Comparison of ENCODE assay signal across 24 mouse cellular contexts in the genomic region with DNA sequence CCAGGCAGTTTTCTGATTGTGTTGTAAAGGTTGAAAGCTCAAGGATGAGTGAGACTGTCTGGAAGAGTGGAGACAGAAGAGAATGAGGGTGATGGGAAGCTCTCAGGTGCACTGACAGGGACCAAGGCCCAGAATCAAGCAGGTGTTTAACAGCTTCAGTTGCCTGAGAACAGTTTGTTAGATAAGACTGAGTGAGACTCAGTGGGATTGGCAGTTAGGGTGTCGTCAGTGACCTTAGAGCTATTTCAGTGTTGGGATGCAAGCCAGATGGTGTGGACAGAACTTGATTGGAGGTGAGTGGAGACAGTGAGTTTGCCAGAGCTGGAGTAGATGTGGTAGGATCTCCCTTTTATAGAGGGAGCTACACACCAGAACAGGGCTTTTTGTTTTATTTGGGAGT. TPM values are rescaled to one million over a fixed set of nuclear protein-coding genes. Genes with fewer than 3 reads are reported as not detected.
DNase-seq lines count a peak whose midpoint lies in the region; ATAC-seq and TF ChIP-seq lines count a peak whose summit lies in the region.
"Had no signal": no experiment of that assay in that cellular context is flagged by ENCODE, and none has a peak within 500 bp of the region (broad histone marks: within the 10 kb centered on the region; RNA-seq: fewer than 3 reads in every experiment).

No protein-coding gene starts in this region.

- peak overlapping the region; percentile 41; the same call in 1 of the 2 replicates for H3K27ac ChIP-seq in heart, adult 2 months
- H3K27ac ChIP-seq in heart, embryonic 12.5 days (ENCODE audit: poor library complexity, severe bottlenecking) = no peak overlapping the region
- H3K27ac ChIP-seq in liver, postnatal 0 days (ENCODE audit: low read depth) = no peak overlapping the region
- H3K27ac ChIP-seq: embryonic facial prominence, embryonic 13.5 days; forebrain, embryonic 13.5 days; hindbrain, embryonic 13.5 days; kidney, embryonic 15.5 days; limb, embryonic 13.5 days; midbrain, embryonic 12.5 days; neural tube, embryonic 15.5 days; stomach, postnatal 0 days had no signal

- peaks cover 5% of the 10 kb centered on the region for H3K36me3 ChIP-seq in heart, adult 2 months (ENCODE audit: control insufficient read depth, insufficient read depth, low read length)
- peaks cover 95% of the 10 kb centered on the region for H3K36me3 ChIP-seq in heart, embryonic 12.5 days
- peaks cover 95% of the 10 kb centered on the region for H3K36me3 ChIP-seq in liver, postnatal 0 days (replicated peaks; ENCODE audit: insufficient read depth, low read length)

- 26% methylated on average over 1 of the region's 1 CpGs for WGBS in heart, adult 2 months
- WGBS in heart, embryonic 12.5 days = 36% methylated on average over 1 of the region's 1 CpGs
- 38% methylated on average over 1 of the region's 1 CpGs for WGBS in liver, postnatal 0 days (ENCODE audit: insufficient replicate concordance)

- H3K27me3 ChIP-seq in heart, adult 2 months (ENCODE audit: control insufficient read depth, insufficient read depth, low read length) = no peaks in the 10 kb centered on the region
- H3K27me3 ChIP-seq in heart, embryonic 12.5 days (replicated peaks) = no peaks in the 10 kb centered on the region
- H3K27me3 ChIP-seq in liver, postnatal 0 days (ENCODE audit: insufficient read depth, low read length) = no peaks in the 10 kb centered on the region
- H3K27me3 ChIP-seq: embryonic facial prominence, embryonic 13.5 days; forebrain, embryonic 13.5 days; hindbrain, embryonic 13.5 days; kidney, embryonic 15.5 days; limb, embryonic 13.5 days; midbrain, embryonic 12.5 days; neural tube, embryonic 15.5 days had no signal

- intact Hi-C loops in heart, adult 2 months (cut with DNase I) = no loop called here
- intact Hi-C loops in left cerebral cortex, postnatal 25 days (cut with DNase I) = no loop called here

- no peak for TF ChIP-seq CTCF in heart, adult 2 months (IDR thresholded peaks at IDR 0.05)
- no peak for TF ChIP-seq CTCF in liver, postnatal 0 days (IDR thresholded peaks at IDR 0.05; ENCODE audit: low read depth)

- H3K9ac ChIP-seq in heart, adult 2 months (ENCODE audit: low read depth, low read length) = no peak overlapping the region
- H3K9ac ChIP-seq in heart, embryonic 12.5 days = no peak overlapping the region
- H3K9ac ChIP-seq in liver, postnatal 0 days (replicated peaks) = no peak overlapping the region
- H3K9ac ChIP-seq: embryonic facial prominence, embryonic 13.5 days; forebrain, embryonic 13.5 days; hindbrain, embryonic 13.5 days; kidney, embryonic 15.5 days; limb, embryonic 13.5 days; midbrain, embryonic 12.5 days; neural tube, embryonic 15.5 days had no signal

- peak; percentile 50 for DNase-seq in adrenal gland, postnatal 10 days
- DNase-seq in adrenal gland, adult 18-20 months (ENCODE audit: low spot score in 2 of 2) = no peak
- DNase-seq in heart, adult 2 months = peak in 1 of 2 experiments; percentile 51
- DNase-seq in adipocyte (ENCODE audit: low spot score) = peak; percentile 58
- no peak for DNase-seq in liver, postnatal 0 days
- DNase-seq in left cerebral cortex, postnatal 25 days (ENCODE audit: low spot score in 2 of 2) = no peak
- DNase-seq: cerebellum, adult 2 months; cerebellum, postnatal 25 days; gastrocnemius, postnatal 10 days; kidney, adult 11 months; kidney, postnatal 4 days; lung, postnatal 10 days; thymus, adult 2 months; thymus, postnatal 4 days had no signal

- TF ChIP-seq POLR2A in heart, adult 2 months (IDR thresholded peaks at IDR 0.05; ENCODE audit: insufficient read depth, low read depth, low read length) = no peak

- TF ChIP-seq EP300 in heart, adult 2 months (IDR thresholded peaks at IDR 0.05; ENCODE audit: insufficient read depth, low read depth, low read length) = 0 out of 2 replicates have a peak, but pooled peaks have one; percentile 35
- no peak for TF ChIP-seq EP300 in liver, postnatal 0 days (IDR thresholded peaks at IDR 0.05; ENCODE audit: low read depth)

- H3K4me1 ChIP-seq in heart, adult 2 months (ENCODE audit: control insufficient read depth, insufficient read depth, low read length) = no peaks in the 10 kb centered on the region; the same call in 1 of the 2 replicates
- H3K4me1 ChIP-seq in heart, embryonic 12.5 days (replicated peaks) = no peaks in the 10 kb centered on the region
- no peaks in the 10 kb centered on the region; the same call in 1 of the 2 replicates for H3K4me1 ChIP-seq in liver, postnatal 0 days (ENCODE audit: insufficient read depth)
- H3K4me1 ChIP-seq: embryonic facial prominence, embryonic 13.5 days; forebrain, embryonic 13.5 days; hindbrain, embryonic 13.5 days; kidney, embryonic 15.5 days; limb, embryonic 13.5 days; midbrain, embryonic 12.5 days; neural tube, embryonic 15.5 days had no signal

- ATAC-seq in heart, embryonic 12.5 days (ENCODE audit: insufficient number of reproducible peaks, low FRiP score) = no peak
- peak; percentile 63 for ATAC-seq in liver, postnatal 0 days
- ATAC-seq: forebrain, embryonic 13.5 days had no signal

- H3K4me2 ChIP-seq in heart, embryonic 12.5 days = no peak overlapping the region
- H3K4me2 ChIP-seq in liver, postnatal 0 days (ENCODE audit: low read depth, low read length) = no peak overlapping the region
- H3K4me2 ChIP-seq: embryonic facial prominence, embryonic 13.5 days; forebrain, embryonic 13.5 days; hindbrain, embryonic 13.5 days; kidney, embryonic 15.5 days; limb, embryonic 13.5 days; midbrain, embryonic 12.5 days; neural tube, embryonic 15.5 days had no signal

- H3K4me3 ChIP-seq in heart, adult 2 months = no peak overlapping the region
- no peak overlapping the region for H3K4me3 ChIP-seq in heart, embryonic 12.5 days
- H3K4me3 ChIP-seq in liver, postnatal 0 days (ENCODE audit: low read depth, low read length) = no peak overlapping the region
- H3K4me3 ChIP-seq: embryonic facial prominence, embryonic 13.5 days; erythroblast, embryonic 14.5 days; forebrain, embryonic 13.5 days; hindbrain, embryonic 13.5 days; kidney, embryonic 15.5 days; limb, embryonic 13.5 days; midbrain, embryonic 12.5 days; neural tube, embryonic 15.5 days had no signal

- H3K9me3 ChIP-seq in heart, embryonic 12.5 days (replicated peaks) = no peaks in the 10 kb centered on the region
- H3K9me3 ChIP-seq in liver, postnatal 0 days (ENCODE audit: low read length) = no peaks in the 10 kb centered on the region
- H3K9me3 ChIP-seq: embryonic facial prominence, embryonic 13.5 days; forebrain, embryonic 13.5 days; hindbrain, embryonic 13.5 days; kidney, embryonic 15.5 days; limb, embryonic 13.5 days; midbrain, embryonic 12.5 days; neural tube, embryonic 15.5 days had no signal

- H3K79me2 ChIP-seq in heart, adult 2 months (replicated peaks; ENCODE audit: control insufficient read depth, insufficient read depth, low read length) = no peaks in the 10 kb centered on the region

RNA-seq across cellular contexts. Expression of a gene that starts 11.5 kb away (rescaled TPM):
- total RNA-seq in adrenal gland, postnatal 10 days (2021) = 100 to 1,000 TPM; 112 to 130 TPM
- total RNA-seq in adrenal gland, adult 18-20 months (2021) = 100 to 1,000 TPM; 118 to 147 TPM
- 10 to 100 TPM; 84.4 to 93.2 TPM for total RNA-seq in heart, adult 2 months (2021)
- 49.0 and 86.5 TPM in 2 replicates for polyA plus RNA-seq in heart, adult 2 months (2012; rRNA removed)
- 41.3 and 42.7 TPM in 2 replicates for polyA plus RNA-seq in heart, embryonic 12.5 days (2016; fragmentation: Nextera tagmentation; extraction: Ambion mirVana)
- polyA plus RNA-seq in liver, postnatal 0 days (2015; fragmentation: Nextera tagmentation; extraction: Ambion mirVana) = 12.1 and 13.9 TPM in 2 replicates
- total RNA-seq in left cerebral cortex, postnatal 25 days (2021) = 100 to 1,000 TPM; 120 to 127 TPM

RNA-seq across cellular contexts. Expression of a gene that starts 11.8 kb away (rescaled TPM):
- total RNA-seq in adrenal gland, postnatal 10 days (2021) = 10 to 100 TPM; 17.3 to 23.7 TPM
- 10 to 100 TPM; 11.5 to 20.8 TPM for total RNA-seq in adrenal gland, adult 18-20 months (2021)
- total RNA-seq in heart, adult 2 months (2021) = 10 to 100 TPM; 40.5 to 48.8 TPM
- polyA plus RNA-seq in heart, adult 2 months (2012; rRNA removed) = 39.2 and 62.0 TPM in 2 replicates
- polyA plus RNA-seq in heart, embryonic 12.5 days (2016; fragmentation: Nextera tagmentation; extraction: Ambion mirVana) = 1.4 and 2.3 TPM in 2 replicates
- polyA plus RNA-seq in liver, postnatal 0 days (2015; fragmentation: Nextera tagmentation; extraction: Ambion mirVana) = 13.2 and 13.4 TPM in 2 replicates
- total RNA-seq in left cerebral cortex, postnatal 25 days (2021) = 1 to 10 TPM; 2.0 to 2.7 TPM
- polyA plus RNA-seq: embryonic facial prominence, embryonic 13.5 days had no signal

RNA-seq across cellular contexts. Expression of a gene that starts 15.2 kb away (rescaled TPM):
- total RNA-seq in adrenal gland, postnatal 10 days (2021) = 10 to 100 TPM; 13.3 to 20.0 TPM
- 1 to 10 TPM; 7.5 TPM for total RNA-seq in adrenal gland, adult 18-20 months (2021)
- total RNA-seq in heart, adult 2 months (2021) = 1 to 10 TPM; 7.6 to 8.5 TPM
- 18.1 and 21.6 TPM in 2 replicates for polyA plus RNA-seq in heart, adult 2 months (2012; rRNA removed)
- polyA plus RNA-seq in heart, embryonic 12.5 days (2016; fragmentation: Nextera tagmentation; extraction: Ambion mirVana) = 12.3 and 13.8 TPM in 2 replicates
- polyA plus RNA-seq in liver, postnatal 0 days (2015; fragmentation: Nextera tagmentation; extraction: Ambion mirVana) = 3.1 TPM in 2 replicates
- total RNA-seq in left cerebral cortex, postnatal 25 days (2021) = 1 to 10 TPM; 1.7 to 2.1 TPM

RNA-seq across cellular contexts. Expression of a gene that starts 33.4 kb away (rescaled TPM):
- 10 to 100 TPM; 21.1 to 27.9 TPM for total RNA-seq in adrenal gland, postnatal 10 days (2021)
- 10 to 100 TPM; 22.8 to 29.1 TPM for total RNA-seq in adrenal gland, adult 18-20 months (2021)
- 10 to 100 TPM; 13.7 to 14.6 TPM for total RNA-seq in heart, adult 2 months (2021)
- polyA plus RNA-seq in heart, adult 2 months (2012; rRNA removed) = 13.1 and 13.6 TPM in 2 replicates
- polyA plus RNA-seq in heart, embryonic 12.5 days (2016; fragmentation: Nextera tagmentation; extraction: Ambion mirVana) = 4.1 and 4.3 TPM in 2 replicates
- 5.9 and 7.2 TPM in 2 replicates for polyA plus RNA-seq in liver, postnatal 0 days (2015; fragmentation: Nextera tagmentation; extraction: Ambion mirVana)
- 10 to 100 TPM; 50.3 to 59.4 TPM for total RNA-seq in left cerebral cortex, postnatal 25 days (2021)

RNA-seq across cellular contexts. Expression of a gene that starts 36.6 kb away (rescaled TPM):
- 10 to 100 TPM; 20.9 to 24.6 TPM for total RNA-seq in adrenal gland, postnatal 10 days (2021)
- 1 to 10 TPM; 8.1 to 9.1 TPM for total RNA-seq in adrenal gland, adult 18-20 months (2021)
- 1 to 10 TPM; 3.7 to 4.6 TPM for total RNA-seq in heart, adult 2 months (2021)
- polyA plus RNA-seq in heart, adult 2 months (2012; rRNA removed) = 10.3 and 14.3 TPM in 2 replicates
- polyA plus RNA-seq in heart, embryonic 12.5 days (2016; fragmentation: Nextera tagmentation; extraction: Ambion mirVana) = 12.7 and 13.1 TPM in 2 replicates
- polyA plus RNA-seq in liver, postnatal 0 days (2015; fragmentation: Nextera tagmentation; extraction: Ambion mirVana) = 34.2 and 35.6 TPM in 2 replicates
- total RNA-seq in left cerebral cortex, postnatal 25 days (2021) = under 1 TPM; 0.69 to 0.80 TPM

Comparison
In these comparisons a context has a peak if more than half of its experiments do, and no peak if none do; other contexts are left out.
1. DNase-seq: peak in adrenal gland, postnatal 10 days (single experiment) and adipocyte (single experiment); none in adrenal gland, adult 18-20 months (0 of 2), liver, postnatal 0 days (single experiment) and left cerebral cortex, postnatal 25 days (0 of 2).